Mouse (Mus musculus) heart, embryonic 10.5 days (tissue): ENCODE measurements around the gene Rpap3. TPM values are rescaled to one million over a fixed set of nuclear protein-coding genes. Genes with fewer than 3 reads are reported as not detected.

Experiments used
- DNase-seq: peaks from one replicate; pipeline ENCODE4 v3.0.0-alpha.2; 2017; ENCODE audit warnings: low spot score
- H3K27ac ChIP-seq: fragments of 300-500 bp; sonication (generic); 2 replicates; pipeline ENCODE4 v1.5.1; 2016; ENCODE audit warnings: mild to moderate bottlenecking
- H3K27me3 ChIP-seq: fragments of 300-500 bp; sonication (generic); 2 replicates; pipeline ENCODE4 v1.6.1; 2016; ENCODE audit warnings: mild to moderate bottlenecking; ENCODE audit not compliant: poor library complexity, insufficient read depth, severe bottlenecking
- H3K36me3 ChIP-seq: fragments of 300-500 bp; sonication (generic); 2 replicates; pipeline ENCODE4 v1.6.1; 2016; ENCODE audit warnings: mild to moderate bottlenecking, moderate library complexity
- H3K4me1 ChIP-seq: fragments of 300-500 bp; sonication (generic); 2 replicates; pipeline ENCODE4 v1.6.1; 2016; ENCODE audit warnings: mild to moderate bottlenecking
- H3K4me3 ChIP-seq: fragments of 300-500 bp; sonication (generic); 2 replicates; pipeline ENCODE4 v1.5.1; 2016; ENCODE audit warnings: mild to moderate bottlenecking, moderate library complexity
- H3K9me3 ChIP-seq: fragments of 300-500 bp; sonication (generic); 2 replicates; pipeline ENCODE4 v1.6.1; 2016; ENCODE audit warnings: mild to moderate bottlenecking, moderate library complexity
- WGBS: fragments of 180-500 bp; shearing (Covaris S2); methylation state at CpG from one replicate; pipeline ENCODE4 v1.1.7; 2016; 5-methylcytosine and 5-hydroxymethylcytosine counted together
- polyA plus RNA-seq: library from polyadenylated mRNA; unstranded; fragments of >200 nt; fragmentation: Nextera tagmentation; extraction: Ambion mirVana; gene quantifications from 2 replicates; pipeline ENCODE4 v1.2.1, GENCODE M21; 2016

Gene Rpap3
- polyA plus RNA-seq, 1 experiment from 2014 or later: 27.1 TPM

DNA sequence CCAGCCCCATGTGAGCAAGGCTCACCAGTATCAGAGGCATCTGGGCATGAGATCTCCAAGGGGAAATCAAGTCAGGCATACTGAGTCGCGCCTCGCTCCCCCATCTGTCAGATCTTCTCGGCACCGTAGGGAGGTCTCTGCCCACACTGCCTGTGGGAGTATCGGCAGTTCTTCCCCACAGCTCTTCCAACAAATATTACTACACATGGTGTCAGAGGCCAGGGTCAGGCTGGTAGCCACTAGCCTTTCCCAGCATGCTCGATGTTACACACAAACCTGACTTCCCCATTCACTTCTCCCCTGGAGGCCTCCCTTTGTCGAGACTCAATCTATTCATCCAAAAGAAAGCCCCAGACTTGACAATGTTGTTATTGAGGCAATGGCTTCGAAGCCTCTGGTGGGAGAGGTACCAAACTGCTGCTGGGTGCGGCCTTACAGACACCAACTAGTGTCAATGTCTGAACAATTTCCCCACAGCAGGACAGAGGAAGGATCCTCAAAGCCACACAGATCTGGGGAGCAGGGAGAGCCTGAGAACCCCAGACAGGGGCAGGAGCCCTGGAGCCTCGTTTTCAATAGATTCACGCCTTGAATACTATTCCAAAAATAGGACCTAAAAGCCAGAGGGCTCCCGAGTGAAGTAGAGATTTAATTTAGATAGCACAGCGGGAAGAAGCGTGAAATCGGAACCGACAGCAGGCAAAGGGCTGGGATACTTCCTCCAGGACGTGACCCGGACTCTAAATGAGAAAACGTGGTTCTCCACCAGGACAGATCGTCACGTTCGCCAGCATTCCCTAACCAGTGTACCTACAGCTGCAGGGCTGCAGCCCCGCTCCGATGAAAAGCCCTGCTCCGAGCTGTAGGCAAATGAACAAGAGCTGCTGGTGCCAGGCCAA, 47.5 kb downstream of the Rpap3 start:
- Histone ChIP-seq H3K4me1 (peaks cover 6% of the 10 kb centered on the region; the same call in 1 of the 2 replicates), H3K27ac (no peak overlapping the region), H3K4me3 (no peak overlapping the region), H3K27me3 (no peaks in the 10 kb centered on the region), H3K36me3 (no peaks in the 10 kb centered on the region), H3K9me3 (no peaks in the 10 kb centered on the region)
- DNase-seq: no peak
- 65% methylated on average over 26 of the region's 26 CpGs for WGBS

GRCm38 (mm10) chr15:97657420-97657819, 48.2 kb downstream of the Rpap3 start:
- no peaks in the 10 kb centered on the region for H3K27me3 ChIP-seq
- 94% methylated on average over 14 of the region's 14 CpGs for WGBS
- peaks cover 6% of the 10 kb centered on the region; the same call in 1 of the 2 replicates for H3K4me1 ChIP-seq
- no peaks in the 10 kb centered on the region for H3K36me3 ChIP-seq
- no peak for DNase-seq
- no peaks in the 10 kb centered on the region for H3K9me3 ChIP-seq
- no peak overlapping the region for H3K27ac ChIP-seq
- H3K4me3 ChIP-seq: no peak overlapping the region

- no peak for DNase-seq
- Histone ChIP-seq H3K4me1 (no peaks in the 10 kb centered on the region), H3K4me3 (no peak overlapping the region), H3K27ac (no peak overlapping the region), H3K9me3 (no peaks in the 10 kb centered on the region), H3K36me3 (no peaks in the 10 kb centered on the region), H3K27me3 (no peaks in the 10 kb centered on the region)
- WGBS: 76% methylated on average over 4 of the region's 4 CpGs
Observed at GRCm38 (mm10) chr15:97649726-97650125, 55.9 kb downstream of the Rpap3 start.

DNA sequence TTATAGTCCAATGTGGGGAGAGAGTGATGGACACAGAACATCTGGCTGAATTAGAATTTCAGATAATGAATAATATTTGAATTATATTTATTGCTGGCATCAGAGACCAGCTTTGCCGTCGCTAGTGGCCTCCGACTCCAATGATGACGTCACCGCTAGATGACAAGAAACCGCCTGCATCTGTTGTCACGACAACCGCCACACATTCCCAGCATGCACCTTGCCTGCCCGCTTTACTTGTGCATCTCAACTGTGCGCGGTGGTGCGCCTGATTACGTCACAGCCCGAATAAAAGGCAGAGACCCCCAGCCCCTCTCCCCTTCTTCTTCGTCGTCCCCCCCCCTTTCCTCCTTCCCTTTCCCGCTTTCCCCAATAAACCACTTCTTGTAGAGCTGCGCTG, 57.4 kb downstream of the Rpap3 start:
- Histone ChIP-seq H3K4me3 (no peak overlapping the region), H3K36me3 (no peaks in the 10 kb centered on the region), H3K27ac (no peak overlapping the region), H3K4me1 (no peaks in the 10 kb centered on the region), H3K9me3 (no peaks in the 10 kb centered on the region), H3K27me3 (no peaks in the 10 kb centered on the region)
- 88% methylated on average over 18 of the region's 18 CpGs for WGBS
- DNase-seq: no peak

DNA sequence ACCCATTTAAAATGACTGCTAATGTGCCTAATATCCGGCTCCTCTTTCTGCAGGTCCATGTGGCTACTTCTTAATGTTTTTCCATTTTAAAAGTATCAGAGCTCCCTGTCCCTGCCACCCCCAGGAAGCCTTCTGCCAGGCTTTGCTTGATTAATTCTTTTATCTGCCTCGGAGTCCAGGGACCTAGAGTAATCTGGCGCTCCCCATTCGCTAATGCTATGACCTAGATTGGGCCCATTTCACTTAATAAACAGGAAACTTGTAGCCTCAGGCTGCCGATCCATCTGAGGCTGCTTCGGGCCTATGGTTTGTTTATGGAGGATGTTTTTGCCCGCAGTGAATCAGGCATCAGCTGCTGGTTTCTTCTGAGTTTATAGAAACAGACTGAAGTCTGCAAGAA, 59.2 kb downstream of the Rpap3 start:
- H3K36me3 ChIP-seq: no peaks in the 10 kb centered on the region
- H3K4me1 ChIP-seq: no peaks in the 10 kb centered on the region
- no peak overlapping the region for H3K27ac ChIP-seq
- H3K9me3 ChIP-seq: no peaks in the 10 kb centered on the region
- DNase-seq: no peak
- no peak overlapping the region for H3K4me3 ChIP-seq
- no peaks in the 10 kb centered on the region for H3K27me3 ChIP-seq
- 54% methylated on average over 7 of the region's 7 CpGs for WGBS

GRCm38 (mm10) chr15:97643986-97644385, 61.6 kb downstream of the Rpap3 start:
- Histone ChIP-seq H3K9me3 (no peaks in the 10 kb centered on the region), H3K4me1 (no peaks in the 10 kb centered on the region), H3K4me3 (no peak overlapping the region), H3K27ac (no peak overlapping the region), H3K27me3 (no peaks in the 10 kb centered on the region), H3K36me3 (no peaks in the 10 kb centered on the region)
- DNase-seq: no peak
- 83% methylated on average over 4 of the region's 4 CpGs for WGBS

Other genes starting within 250 kb of the Rpap3 start
- 0.11 and 0.18 TPM in 2 replicates for gene Endou, start 25.5 kb upstream of the Rpap3 start, polyA plus RNA-seq
- gene Rapgef3, start 62.1 kb upstream of the Rpap3 start, polyA plus RNA-seq: 10.2 and 13.4 TPM in 2 replicates
- gene Slc48a1, start 72.7 kb upstream of the Rpap3 start, polyA plus RNA-seq: 32.1 and 41.1 TPM in 2 replicates
- 23.4 and 26.7 TPM in 2 replicates for gene Hdac7, start 138.7 kb upstream of the Rpap3 start, polyA plus RNA-seq
- gene Vdr, start 204.8 kb upstream of the Rpap3 start, polyA plus RNA-seq: 0.75 and 0.77 TPM in 2 replicates